Mouse (Mus musculus) naive thymus-derived CD4-positive, alpha-beta T cell, adult 2 months (primary cell): Measurements from ENCODE around the gene Wnt5b.
A peak's percentile ranks its signal among the peaks of the same experiment; 100 is the strongest.

Experiments used
- DNase-seq: peaks from one replicate; pipeline ENCODE4 v3.0.0-alpha.2; 2011; ENCODE audit warnings: low read depth

Gene Wnt5b

GRCm38 (mm10) chr6:119543803-119544517 is at the start of gene Wnt5b:
Gene Wnt5b, minus strand, starts transcription at chr6:119544347.
- peak; percentile 45 for DNase-seq

- DNase-seq, result no peak
Observed at GRCm38 (mm10) chr6:119590872-119591271, 46.7 kb upstream of the Wnt5b start.

DNA sequence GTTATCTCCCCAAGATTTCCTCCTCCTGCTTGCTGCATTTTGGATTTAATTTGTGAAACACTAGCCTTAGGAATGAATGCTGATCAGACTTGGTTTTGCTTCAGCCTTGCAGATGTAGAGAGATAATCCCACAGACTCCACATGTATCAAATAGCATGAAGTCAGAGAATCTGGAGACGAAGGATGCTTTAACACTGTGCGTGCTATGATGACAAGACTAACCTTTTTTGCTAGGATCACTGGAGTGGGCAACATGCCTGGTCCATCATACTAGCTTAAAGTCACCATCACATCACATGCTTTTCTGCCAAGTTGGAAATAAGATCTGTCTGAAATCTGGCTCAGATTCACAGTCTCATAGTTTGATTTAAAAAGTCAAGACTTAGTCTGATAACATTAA is 43.8 kb upstream of the Wnt5b start:
- no peak for DNase-seq

DNA sequence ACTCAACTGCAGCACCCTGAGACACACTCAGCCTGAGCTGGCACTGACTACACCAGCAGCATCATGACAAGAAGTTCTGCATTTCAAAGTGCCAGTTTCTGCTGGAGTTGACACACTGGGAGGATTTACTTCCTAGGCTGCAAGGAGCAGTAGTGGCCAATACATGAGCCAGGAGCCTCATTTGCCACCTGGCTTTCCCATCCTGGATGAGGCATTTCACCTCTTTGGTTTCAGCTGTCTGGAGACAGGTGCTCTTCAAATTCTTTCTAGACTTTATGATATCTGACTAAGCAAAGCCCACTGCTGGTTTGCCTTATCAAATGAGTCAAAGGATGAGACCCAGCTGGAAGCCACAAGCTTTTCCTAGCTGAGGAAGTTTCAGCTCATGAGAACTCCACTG is 43.3 kb upstream of the Wnt5b start:
- DNase-seq, result no peak

DNA sequence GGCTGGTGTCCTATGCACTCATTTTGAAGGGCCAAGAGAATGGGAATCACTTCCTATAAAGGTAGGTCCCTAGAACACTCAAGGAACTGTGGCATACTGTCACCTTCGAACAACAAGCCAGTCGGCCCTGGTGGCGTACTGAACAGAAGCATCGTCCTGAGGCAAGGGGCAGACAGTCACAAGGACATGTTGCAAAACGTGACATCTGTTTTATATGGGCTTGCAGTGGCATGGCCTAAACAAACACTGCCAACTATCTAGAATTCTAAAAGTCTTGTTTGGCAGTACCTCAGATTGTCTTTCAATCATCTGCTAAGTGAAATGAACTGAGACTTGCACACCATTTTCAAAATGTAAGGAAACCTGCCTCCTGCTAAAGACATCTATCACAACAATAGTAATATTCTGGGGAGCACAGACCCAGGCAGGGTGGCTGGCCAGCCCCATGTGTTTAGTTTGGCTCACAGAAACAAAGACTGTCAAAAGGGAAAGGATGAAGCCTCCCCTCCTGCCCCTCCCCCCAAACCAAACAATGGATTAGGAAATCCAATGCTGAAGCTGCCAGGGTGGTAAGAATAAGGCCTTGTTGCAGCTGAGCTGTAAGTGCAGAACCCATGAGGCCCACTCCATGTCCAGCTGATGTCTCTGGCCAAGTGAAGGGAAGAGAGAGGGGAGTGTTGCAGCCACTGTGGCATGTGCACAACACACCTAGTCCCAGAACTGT is 41.7 kb upstream of the Wnt5b start:
- no peak for DNase-seq

- DNase-seq, result no peak
Observed at GRCm38 (mm10) chr6:119584061-119584460, 39.9 kb upstream of the Wnt5b start.

GRCm38 (mm10) chr6:119583165-119583564 is 39.0 kb upstream of the Wnt5b start:
- DNase-seq, result no peak

DNA sequence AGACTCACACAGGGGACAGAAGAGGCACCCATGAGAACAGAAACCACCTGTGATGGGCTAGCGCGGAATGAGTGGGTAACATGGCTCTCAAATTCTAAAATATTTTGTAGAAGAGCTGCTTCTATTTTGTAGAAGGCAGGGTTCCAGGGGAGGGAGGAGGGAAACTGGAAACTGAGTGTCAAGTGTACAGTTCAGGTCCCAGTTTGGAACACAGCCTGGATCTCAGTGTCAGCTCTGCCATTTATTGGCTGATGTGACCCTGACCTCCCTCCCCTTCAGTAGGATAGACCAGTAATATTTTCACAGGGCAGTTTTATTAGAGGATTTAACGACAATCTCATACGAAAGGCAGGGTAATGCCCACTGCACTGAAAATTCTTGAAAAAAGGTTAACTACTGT is 32.6 kb upstream of the Wnt5b start:
- DNase-seq, result no peak

DNA sequence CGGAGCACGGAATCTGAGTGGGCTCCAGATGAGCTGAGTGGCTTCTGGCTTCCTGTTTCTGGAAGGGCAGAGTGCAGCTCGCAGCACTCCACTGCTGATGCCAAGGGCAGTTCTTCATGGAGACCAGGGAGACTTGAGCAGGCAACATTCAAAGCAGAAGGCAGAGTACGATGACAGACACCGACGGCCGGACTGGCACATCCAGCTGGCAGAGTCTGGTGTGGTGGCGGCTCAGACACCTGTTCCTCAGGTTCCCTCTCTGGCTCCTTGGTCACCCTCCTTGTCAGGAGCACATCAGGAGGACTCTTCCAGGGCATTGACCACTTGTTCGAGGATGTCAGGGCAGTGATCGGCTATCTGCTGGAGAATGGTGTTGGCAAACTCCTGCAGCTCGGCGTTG is 31.2 kb upstream of the Wnt5b start:
- DNase-seq, result no peak

- no peak for DNase-seq
Observed at GRCm38 (mm10) chr6:119572296-119572695, 28.1 kb upstream of the Wnt5b start.

DNA sequence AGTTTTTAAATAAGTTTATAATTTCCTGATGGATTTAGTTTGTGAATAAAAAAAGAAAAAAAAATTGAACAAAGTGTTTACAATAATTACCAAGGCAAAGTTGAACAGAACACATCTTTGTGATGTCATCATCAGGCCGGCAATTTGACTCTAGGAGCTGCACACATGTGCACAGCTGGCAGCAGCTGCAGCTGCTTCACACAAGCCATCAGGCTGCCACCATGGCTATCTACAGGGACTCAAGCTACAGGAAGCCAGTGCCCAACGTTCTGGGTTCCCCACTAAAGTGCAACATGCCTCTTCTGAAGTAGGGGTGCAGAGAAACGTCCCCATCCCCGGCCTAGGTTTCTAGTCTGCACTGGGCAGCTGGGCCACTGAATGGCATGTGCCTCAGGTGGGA is 26.6 kb upstream of the Wnt5b start:
- DNase-seq, result no peak

GRCm38 (mm10) chr6:119568339-119568738 is 24.2 kb upstream of the Wnt5b start:
- DNase-seq, result no peak

GRCm38 (mm10) chr6:119565451-119566379 is 21.6 kb upstream of the Wnt5b start:
- DNase-seq, result no peak

GRCm38 (mm10) chr6:119562558-119562957 is 18.4 kb upstream of the Wnt5b start:
- DNase-seq, result no peak

- DNase-seq, result no peak
Observed at GRCm38 (mm10) chr6:119558855-119559254, 14.7 kb upstream of the Wnt5b start.

DNA sequence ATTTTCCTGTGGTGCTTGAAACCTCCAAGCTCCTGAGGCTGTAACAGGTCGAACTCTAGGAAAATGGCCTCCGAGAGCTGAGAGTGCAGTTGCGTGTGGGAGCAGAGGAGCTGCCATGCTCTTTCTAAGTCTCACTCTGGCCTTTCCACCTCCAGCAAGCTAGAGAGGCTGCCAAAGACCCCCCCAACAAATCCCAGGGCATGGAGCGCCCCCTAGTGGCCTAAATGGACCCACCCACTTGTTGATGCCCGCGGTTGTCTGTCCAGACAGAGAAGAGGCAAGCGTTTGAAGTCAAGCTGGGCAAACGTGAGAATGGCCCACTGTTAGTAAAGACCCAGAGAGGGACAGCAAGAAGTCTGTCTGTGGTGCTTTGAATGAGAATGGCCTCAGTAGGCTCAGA is 10.3 kb upstream of the Wnt5b start:
- DNase-seq, result peak; percentile 37

DNA sequence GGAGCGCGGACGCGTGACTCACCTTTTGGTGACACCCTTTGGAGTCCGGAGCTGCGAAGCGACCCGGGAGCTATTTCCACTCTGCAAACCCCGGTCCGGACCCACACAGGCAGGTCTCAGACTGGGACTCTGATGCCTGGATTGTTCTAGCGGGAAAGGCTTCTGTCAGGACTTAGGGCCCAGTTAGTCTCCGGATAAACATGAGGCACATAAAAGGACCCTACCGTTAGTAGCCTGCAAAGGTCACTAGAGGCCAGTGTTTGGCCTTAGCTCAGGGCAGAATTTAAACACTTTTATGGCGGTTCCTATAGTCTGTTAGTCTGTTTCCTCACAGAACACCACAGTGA is 344 bp upstream of the Wnt5b start:
- DNase-seq, result no peak

DNA sequence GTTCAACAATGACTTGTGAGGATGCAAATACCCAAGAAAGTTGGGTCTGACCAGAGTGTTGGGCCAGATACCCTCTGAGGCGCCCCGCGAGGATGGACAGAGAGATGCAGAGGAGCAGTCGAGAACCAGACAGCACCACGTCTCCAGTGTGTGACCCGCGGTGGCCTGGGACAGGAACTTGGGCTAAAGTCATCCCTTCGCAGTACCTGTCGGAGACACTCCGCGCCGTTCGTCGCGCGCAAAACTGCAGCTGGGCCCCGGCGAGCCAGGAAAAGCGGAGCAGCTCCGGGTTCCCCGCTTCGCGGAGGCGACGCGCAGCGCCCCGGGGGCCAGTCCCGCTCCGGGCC is 718 bp downstream of the Wnt5b start:
- DNase-seq, result no peak

DNA sequence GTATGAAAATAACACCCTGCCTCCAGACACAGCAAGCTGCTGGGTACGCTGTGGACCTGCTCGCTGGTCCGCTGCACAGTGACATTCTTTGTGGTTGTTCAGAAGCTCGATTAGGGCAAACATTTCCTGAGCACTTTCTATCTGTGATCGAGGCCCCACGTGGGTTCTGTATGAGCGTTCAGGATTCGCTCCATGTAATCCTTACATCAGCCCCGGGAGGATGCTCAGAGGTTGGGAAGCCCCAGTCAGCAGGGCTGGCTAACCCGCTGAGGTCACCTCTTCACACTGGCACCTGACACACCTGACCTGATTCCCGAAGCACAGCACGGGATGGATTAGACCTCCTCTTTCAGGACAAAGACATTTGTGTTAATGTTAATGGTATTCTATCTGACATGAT is 8.3 kb downstream of the Wnt5b start:
- DNase-seq, result no peak

DNA sequence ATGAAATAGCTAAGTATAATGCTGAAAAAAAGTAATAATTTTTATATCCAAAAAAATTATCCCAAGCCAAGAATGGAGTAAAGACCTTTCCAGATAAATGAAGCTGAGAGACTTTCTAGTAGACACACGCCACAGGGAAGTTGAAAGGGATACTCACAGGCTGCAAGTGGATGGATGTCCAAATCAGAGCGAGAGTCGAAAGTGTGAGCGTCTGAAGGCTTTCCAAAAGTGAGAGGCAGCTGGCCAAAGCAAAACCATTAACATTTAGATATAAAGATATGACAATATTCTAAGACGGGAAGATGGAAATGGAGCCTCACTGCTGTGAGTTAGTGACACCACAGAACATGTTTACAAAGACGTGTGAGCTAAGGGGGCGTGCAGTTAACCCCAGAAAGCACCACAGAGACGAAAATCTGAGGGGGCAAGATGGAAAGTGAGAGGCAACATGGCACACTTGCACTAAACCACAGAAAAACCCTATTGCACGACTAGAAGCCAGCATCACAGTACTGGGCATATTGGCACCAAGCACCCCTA is 10.9 kb downstream of the Wnt5b start:
- no peak for DNase-seq

GRCm38 (mm10) chr6:119529659-119530058 is 14.5 kb downstream of the Wnt5b start:
- DNase-seq, result no peak

- DNase-seq, result no peak
Observed at GRCm38 (mm10) chr6:119526498-119526897, 17.6 kb downstream of the Wnt5b start.
